In genomic region chr12:89364850-89365249, GRCm38 (mm10) we compare ENCODE assay signal across 24 mouse cellular contexts.
DNase-seq lines count a peak whose midpoint lies in the region; ATAC-seq and TF ChIP-seq lines count a peak whose summit lies in the region.
"Had no signal": no experiment of that assay in that cellular context is flagged by ENCODE, and none has a peak within 500 bp of the region (broad histone marks: within the 10 kb centered on the region; RNA-seq: fewer than 3 reads in every experiment).

No protein-coding gene starts in this region.

- 0 out of 2 replicates have a peak overlapping the region, but pooled peaks have one; percentile 5 for H3K4me2 ChIP-seq in heart, embryonic 16.5 days (ENCODE audit: low read depth, low read length)
- H3K4me2 ChIP-seq in CH12.LX (ENCODE audit: insufficient read depth, low read depth, poor library complexity, severe bottlenecking) = 0 out of 2 replicates have a peak overlapping the region, but pooled peaks have one; percentile 2
- peak overlapping the region; percentile 24 for H3K4me2 ChIP-seq in myocyte (ENCODE audit: low read depth)
- H3K4me2 ChIP-seq: embryonic facial prominence, embryonic 12.5 days; forebrain, embryonic 13.5 days; heart, embryonic 13.5 days; hindbrain, embryonic 15.5 days had no signal

- no peak for TF ChIP-seq CTCF in CH12.LX (conservative IDR thresholded peaks at IDR 0.05 in 1 of 2, IDR thresholded peaks at IDR 0.05 in 1 of 2; ENCODE audit: low read depth in 2 of 2, low read length in 2 of 2)

- in situ Hi-C loops in CH12.LX (cut with MboI; ENCODE audit: low pct_ligation_motif_present, low pct_unique_long_range_greater_than_20kb, low sequenced_read_pairs) = no loop called here

- no peak overlapping the region for H3K4me3 ChIP-seq in heart, embryonic 16.5 days (ENCODE audit: low read length)
- H3K4me3 ChIP-seq in CH12.LX (replicated peaks in 1 of 3; ENCODE audit: low read depth in 2 of 3, low read length in 2 of 3, poor library complexity in 1 of 3) = no peak overlapping the region
- no peak overlapping the region for H3K4me3 ChIP-seq in myocyte
- H3K4me3 ChIP-seq: embryonic facial prominence, embryonic 12.5 days; forebrain, embryonic 13.5 days; gastrocnemius, adult 2 months; heart, embryonic 13.5 days; hindbrain, embryonic 10.5 days; hindbrain, embryonic 15.5 days had no signal

- no peak for TF ChIP-seq RAD21 in CH12.LX (IDR thresholded peaks at IDR 0.05; ENCODE audit: low read depth, low read length)

- no peak for DNase-seq in heart, postnatal 4 days
- DNase-seq in CH12.LX (ENCODE audit: extremely low read depth) = no peak
- no peak for DNase-seq in frontal cortex, postnatal 14 days (ENCODE audit: low spot score in 2 of 2)
- DNase-seq in cerebellum, adult 11-12 months = no peak
- DNase-seq in lung, postnatal 36 days = no peak
- DNase-seq: adrenal gland, adult 2 months; adrenal gland, postnatal 36 days; cerebellum, adult 11 months; cerebellum, adult 9-10 months; embryo, embryonic 11 days; forebrain, postnatal 0 days; gastrocnemius, adult 2 months; gastrocnemius, postnatal 25 days; heart, adult 11 months; heart, postnatal 10 days had no signal

- no peaks in the 10 kb centered on the region for H3K79me2 ChIP-seq in CH12.LX (replicated peaks; ENCODE audit: control insufficient read depth, extremely low read depth, insufficient read depth, poor library complexity, severe bottlenecking)
- H3K79me2 ChIP-seq in myocyte (ENCODE audit: control insufficient read depth, insufficient read depth) = no peaks in the 10 kb centered on the region

- H3K27me3 ChIP-seq in heart, embryonic 16.5 days (ENCODE audit: control insufficient read depth, insufficient read depth, low read length) = no peaks in the 10 kb centered on the region
- no peaks in the 10 kb centered on the region for H3K27me3 ChIP-seq in CH12.LX (replicated peaks)
- H3K27me3 ChIP-seq in myocyte (ENCODE audit: control insufficient read depth, insufficient read depth, insufficient read length) = no peaks in the 10 kb centered on the region
- H3K27me3 ChIP-seq: embryonic facial prominence, embryonic 12.5 days; forebrain, embryonic 13.5 days; heart, embryonic 13.5 days; hindbrain, embryonic 15.5 days had no signal

- TF ChIP-seq POLR2A in CH12.LX (IDR thresholded peaks at IDR 0.05; ENCODE audit: low read depth, low read length) (no peak), myocyte (IDR thresholded peaks at IDR 0.05; ENCODE audit: insufficient read length, low read depth) (no peak)

- H3K27ac ChIP-seq in heart, embryonic 16.5 days (ENCODE audit: low read length) = no peak overlapping the region
- no peak overlapping the region for H3K27ac ChIP-seq in CH12.LX (ENCODE audit: insufficient read depth, low read depth)
- H3K27ac ChIP-seq: embryonic facial prominence, embryonic 12.5 days; forebrain, embryonic 13.5 days; gastrocnemius, adult 2 months; heart, embryonic 13.5 days; hindbrain, embryonic 10.5 days; hindbrain, embryonic 15.5 days had no signal

- no peaks in the 10 kb centered on the region for H3K9me3 ChIP-seq in heart, embryonic 16.5 days (replicated peaks; ENCODE audit: control insufficient read depth, low read length)
- H3K9me3 ChIP-seq in CH12.LX (replicated peaks; ENCODE audit: low read length) = no peaks in the 10 kb centered on the region
- H3K9me3 ChIP-seq: embryonic facial prominence, embryonic 12.5 days; forebrain, embryonic 13.5 days; heart, embryonic 13.5 days; hindbrain, embryonic 10.5 days; hindbrain, embryonic 15.5 days had no signal

- H3ac ChIP-seq in myocyte (ENCODE audit: control insufficient read depth, insufficient read length) = no peak overlapping the region

- no peak overlapping the region for H3K9ac ChIP-seq in heart, embryonic 16.5 days (ENCODE audit: low read length)
- no peak overlapping the region for H3K9ac ChIP-seq in CH12.LX (ENCODE audit: insufficient read depth, low read depth)
- H3K9ac ChIP-seq: embryonic facial prominence, embryonic 12.5 days; forebrain, embryonic 13.5 days; forebrain, postnatal 0 days; heart, embryonic 13.5 days; hindbrain, embryonic 15.5 days had no signal

- no peaks in the 10 kb centered on the region for H3K36me3 ChIP-seq in heart, embryonic 16.5 days (ENCODE audit: control insufficient read depth, insufficient read depth)
- H3K36me3 ChIP-seq in CH12.LX (replicated peaks in 1 of 2; ENCODE audit: control insufficient read depth in 1 of 2, insufficient read depth in 1 of 2, low read length in 1 of 2) = no peaks in the 10 kb centered on the region
- no peaks in the 10 kb centered on the region for H3K36me3 ChIP-seq in myocyte (ENCODE audit: control insufficient read depth, insufficient read depth)
- H3K36me3 ChIP-seq: embryonic facial prominence, embryonic 12.5 days; heart, embryonic 13.5 days; hindbrain, embryonic 10.5 days; hindbrain, embryonic 15.5 days had no signal

- WGBS in heart, embryonic 16.5 days = 53% methylated on average over 4 of the region's 4 CpGs

- dilution Hi-C loops in CH12.LX (cut with MboI; ENCODE audit: extremely low pct_ligation_motif_present, extremely low pct_unique_long_range_greater_than_20kb, low sequenced_read_pairs) = no loop called here

- ATAC-seq in heart, embryonic 16.5 days (replicated peaks; ENCODE audit: extremely low read depth, insufficient read depth, low FRiP score) = 0 out of 2 replicates have a peak, but pooled peaks have one; percentile 45
- peak; percentile 100 for ATAC-seq in hematopoietic stem cell, adult 5-6 weeks (replicated peaks in 1 of 2; ENCODE audit: insufficient read depth in 1 of 2, low FRiP score in 2 of 2, low TSS enrichment in 1 of 2, low read depth in 1 of 2, poor library complexity in 2 of 2, severe bottlenecking in 2 of 2)
- ATAC-seq: forebrain, embryonic 13.5 days; forebrain, postnatal 0 days; intestine, postnatal 0 days had no signal

- no peaks in the 10 kb centered on the region for H3K4me1 ChIP-seq in heart, embryonic 16.5 days (ENCODE audit: control insufficient read depth, insufficient read depth, low read length)
- peaks cover 0 to 4% of the 10 kb centered on the region in 2 experiments; a peak in 1 of 4 replicates for H3K4me1 ChIP-seq in CH12.LX (ENCODE audit: control insufficient read depth in 1 of 2, insufficient read depth in 2 of 2)
- H3K4me1 ChIP-seq: embryonic facial prominence, embryonic 12.5 days; forebrain, embryonic 13.5 days; heart, embryonic 13.5 days; hindbrain, embryonic 10.5 days; hindbrain, embryonic 15.5 days had no signal

- TF ChIP-seq EP300 in CH12.LX (IDR thresholded peaks at IDR 0.05; ENCODE audit: low read length) = no peak

TF ChIP-seq in CH12.LX, 34 proteins besides CTCF, POLR2A, EP300 and RAD21:
- TF ChIP-seq JUN (IDR thresholded peaks at IDR 0.05; ENCODE audit: insufficient read depth, low read depth, low read length) (no peak), ELF1 (IDR thresholded peaks at IDR 0.05; ENCODE audit: low read depth, low read length) (no peak), ZC3H11A (IDR thresholded peaks at IDR 0.05; ENCODE audit: low read depth, low read length) (no peak), UBTF (IDR thresholded peaks at IDR 0.05; ENCODE audit: low read depth, low read length) (no peak), PAX5 (IDR thresholded peaks at IDR 0.05; ENCODE audit: low read length) (no peak), KAT2A (IDR thresholded peaks at IDR 0.05; ENCODE audit: insufficient replicate concordance, low read length) (no peak), HCFC1 (IDR thresholded peaks at IDR 0.05; ENCODE audit: low read depth, low read length) (no peak), NRF1 (IDR thresholded peaks at IDR 0.05; ENCODE audit: low read depth, low read length) (no peak), ZNF384 (IDR thresholded peaks at IDR 0.05; ENCODE audit: low read depth, low read length) (no peak), ZKSCAN1 (IDR thresholded peaks at IDR 0.05; ENCODE audit: borderline replicate concordance, low read depth, low read length) (no peak), NELFE (IDR thresholded peaks at IDR 0.05; ENCODE audit: low read depth, low read length) (no peak), POLR2AphosphoS2 (IDR thresholded peaks at IDR 0.05; ENCODE audit: low read depth, low read length) (no peak), MYC (IDR thresholded peaks at IDR 0.05; ENCODE audit: low read depth, low read length) (no peak), RCOR1 (conservative IDR thresholded peaks at IDR 0.05; ENCODE audit: low read depth, low read length) (no peak), CHD2 (IDR thresholded peaks at IDR 0.05; ENCODE audit: low read length) (no peak), MAFK (IDR thresholded peaks at IDR 0.05; ENCODE audit: insufficient replicate concordance, low read length) (no peak)

TF ChIP-seq in myocyte, 11 proteins besides CTCF, POLR2A, EP300 and RAD21:
- TF ChIP-seq E2F4 (IDR thresholded peaks at IDR 0.05; ENCODE audit: insufficient read depth) = no peak
- TF ChIP-seq MYOD1 (IDR thresholded peaks at IDR 0.05; ENCODE audit: control insufficient read depth in 1 of 3, insufficient read length in 2 of 3, low read depth in 2 of 3) = no peak
- no peak for TF ChIP-seq POLR2AphosphoS2 (IDR thresholded peaks at IDR 0.05; ENCODE audit: insufficient read length, low read depth)
- TF ChIP-seq MAX (IDR thresholded peaks at IDR 0.05; ENCODE audit: low read depth) = no peak
- TF ChIP-seq TCF3 (IDR thresholded peaks at IDR 0.05; ENCODE audit: insufficient read length, low read depth) = no peak
- no peak for TF ChIP-seq REST (IDR thresholded peaks at IDR 0.05; ENCODE audit: insufficient read depth, insufficient read length)
- no peak for TF ChIP-seq TCF12 (IDR thresholded peaks at IDR 0.05; ENCODE audit: insufficient read depth, poor library complexity, severe bottlenecking)
